Mouse (Mus musculus) bone marrow, adult 2 months (tissue): ENCODE data around the gene Isg20.

Experiments used
- CTCF ChIP-seq: fragments of 200-500 bp; IDR thresholded peaks from 2 replicates; pipeline ENCODE4 v1.5.1; 2011; ENCODE audit warnings: low read length, control low read depth; ENCODE audit not compliant: control insufficient read depth, insufficient read depth
- POLR2A ChIP-seq: fragments of 200-500 bp; IDR thresholded peaks from 2 replicates; pipeline ENCODE4 v1.6.1; 2011; ENCODE audit warnings: low read depth, mild to moderate bottlenecking, control low read depth, low read length, borderline replicate concordance; ENCODE audit not compliant: control insufficient read depth

GRCm38 (mm10) chr7:78909026-78909425 is 4.2 kb upstream of the Isg20 start:
- TF ChIP-seq POLR2A (no peak), CTCF (no peak)
